Mouse (Mus musculus) layer of hippocampus, adult 9-10 months (tissue): ENCODE results near the gene Srsf10.

Experiments
- DNase-seq: peaks from one replicate; pipeline ENCODE4 v3.0.0; 2022; ENCODE audit warnings: low spot score

Gene Srsf10

DNA sequence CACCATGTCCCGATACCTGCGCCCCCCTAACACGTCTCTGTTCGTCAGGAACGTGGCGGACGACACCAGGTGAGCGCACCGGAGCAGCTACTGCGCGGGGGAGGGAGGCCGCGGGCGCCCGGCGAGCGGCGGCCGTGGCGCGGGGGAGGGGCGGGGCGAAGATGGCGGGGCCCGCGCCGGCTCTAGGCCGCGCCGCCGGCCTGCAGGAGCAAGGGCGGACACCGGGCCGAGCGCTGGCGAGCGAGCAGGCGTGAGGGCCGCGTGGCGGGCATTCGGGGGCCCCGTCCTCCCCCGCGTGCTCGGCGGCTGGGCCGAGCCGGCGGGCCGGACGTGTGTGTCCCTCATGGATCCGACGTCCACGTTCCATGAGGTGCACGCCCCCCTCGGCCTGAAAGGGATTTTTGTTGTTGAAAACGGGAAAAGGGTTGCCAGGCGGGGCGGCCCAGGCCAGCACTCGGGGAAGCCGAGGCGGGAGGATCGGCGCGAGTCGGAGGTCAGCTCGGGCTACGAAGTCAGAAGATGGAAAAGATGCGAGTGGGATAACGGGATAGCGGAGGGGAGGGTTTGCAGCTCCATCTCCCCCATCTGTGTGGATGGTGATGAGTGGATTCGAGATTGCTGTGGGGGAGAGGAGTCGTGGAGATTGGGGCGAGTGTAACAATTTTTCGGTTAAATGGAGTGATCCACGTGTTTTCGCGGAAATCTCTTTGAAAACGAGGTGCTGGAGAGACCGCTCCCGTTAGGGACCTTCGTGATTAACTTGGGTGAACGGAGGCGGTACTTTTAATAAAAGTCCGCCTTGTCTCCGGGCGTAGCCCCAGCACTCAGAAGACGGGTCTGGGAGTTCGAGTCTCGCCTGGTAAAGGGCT lies 910 bp downstream of the Srsf10 start:
- DNase-seq: no peak

DNA sequence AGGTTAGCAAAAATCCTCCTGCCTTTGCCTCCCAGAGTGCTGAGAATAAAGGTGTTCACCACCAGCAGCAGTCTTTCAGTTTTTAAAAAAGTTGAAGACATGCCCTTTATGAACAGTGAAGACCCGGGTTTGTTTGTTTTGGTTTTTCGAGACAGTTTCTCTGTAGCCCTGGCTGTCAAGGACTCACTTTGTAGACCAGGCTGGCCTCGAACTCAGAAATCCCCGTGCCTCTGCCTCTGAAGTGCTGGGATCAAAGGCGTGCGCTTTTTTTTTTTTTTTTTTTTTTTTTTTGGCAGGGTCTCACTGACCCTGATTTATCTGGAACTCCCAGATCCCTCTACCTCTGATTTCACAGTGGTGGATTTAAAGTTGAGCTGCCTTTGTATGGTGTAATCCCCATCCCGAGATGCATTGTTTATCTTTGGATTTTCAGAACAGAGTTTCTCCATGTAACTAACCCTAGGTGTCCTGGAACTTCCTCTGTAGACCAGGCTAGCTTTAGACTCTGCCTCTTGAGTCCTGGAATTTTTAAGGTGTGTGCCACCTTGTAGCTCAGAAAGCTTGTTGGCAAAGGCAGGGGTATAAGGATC lies 2.1 kb downstream of the Srsf10 start:
- no peak for DNase-seq

DNA sequence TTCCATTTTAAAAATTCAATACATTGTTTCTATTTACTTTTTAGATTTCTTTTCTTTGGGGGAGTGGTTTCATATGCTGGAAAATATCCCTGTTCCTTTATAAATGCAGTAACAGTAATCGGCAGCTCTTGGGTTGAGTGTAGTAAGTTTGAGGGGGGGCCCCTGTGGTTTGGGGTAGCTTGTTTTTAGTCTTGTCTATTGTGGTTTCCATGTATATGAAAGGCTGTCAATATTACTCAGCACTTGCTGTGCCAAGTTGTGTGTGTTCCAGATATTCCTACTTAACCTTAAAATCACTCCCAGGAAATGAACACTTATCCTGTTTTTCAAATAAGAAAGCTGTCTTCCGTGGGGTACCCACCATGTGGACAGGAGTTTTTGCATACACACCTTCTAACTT lies 13.4 kb downstream of the Srsf10 start:
- no peak for DNase-seq

DNA sequence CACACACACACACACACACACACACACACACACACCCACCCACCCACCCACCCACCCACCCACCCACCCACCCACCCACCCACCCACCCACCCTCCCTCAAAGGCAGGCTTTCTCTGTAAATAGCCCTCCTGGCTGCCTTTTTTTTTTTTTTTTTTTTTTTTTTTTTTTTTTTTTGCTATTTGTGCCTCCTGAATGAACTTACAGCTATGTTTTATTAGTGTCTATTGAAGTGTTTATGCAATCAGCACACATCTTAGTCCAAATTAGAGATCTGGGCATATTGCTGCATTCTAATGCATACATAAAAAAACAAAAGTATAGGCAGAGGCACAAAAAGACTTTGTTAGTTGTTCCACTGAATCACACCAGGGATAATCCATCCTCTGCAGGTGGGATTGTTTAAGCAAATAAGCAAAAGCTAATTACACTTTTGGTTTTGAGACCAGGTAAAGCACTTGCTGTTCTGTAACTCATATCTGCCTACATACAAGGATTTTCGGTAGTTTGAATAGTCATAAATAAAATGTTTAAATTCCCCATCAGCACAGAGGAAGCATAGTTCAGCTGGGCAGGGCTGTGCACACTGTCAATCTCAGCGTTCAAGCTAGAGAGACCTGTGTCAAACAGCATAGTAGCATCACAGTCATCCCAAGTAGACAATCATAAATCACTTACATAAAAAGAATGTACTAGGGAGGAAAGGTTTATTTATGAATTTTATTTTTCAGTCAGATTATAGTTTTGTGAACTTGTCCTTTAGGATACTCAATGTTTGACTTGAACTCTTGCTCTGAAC lies 14.9 kb downstream of the Srsf10 start:
- DNase-seq: no peak

DNA sequence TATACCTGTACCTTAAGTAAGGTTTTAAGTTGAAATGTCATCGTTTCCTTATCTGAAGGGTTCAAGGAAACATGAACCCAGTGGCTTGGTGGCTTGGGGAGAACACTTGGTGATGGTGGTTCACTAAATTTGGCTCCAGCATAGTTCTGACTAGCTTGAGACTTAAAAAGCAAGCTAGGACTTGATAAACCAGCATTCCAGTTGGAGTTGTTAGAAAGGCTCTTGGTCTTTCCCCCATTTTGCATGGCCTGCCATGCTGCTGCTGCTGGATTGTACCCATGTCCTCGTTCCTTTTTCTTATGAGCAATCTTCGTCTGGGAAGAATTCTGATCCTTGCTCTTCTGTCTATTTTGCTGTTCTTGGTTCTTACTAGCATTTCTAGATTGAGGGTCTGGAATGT lies 16.5 kb downstream of the Srsf10 start:
- no peak for DNase-seq

DNA sequence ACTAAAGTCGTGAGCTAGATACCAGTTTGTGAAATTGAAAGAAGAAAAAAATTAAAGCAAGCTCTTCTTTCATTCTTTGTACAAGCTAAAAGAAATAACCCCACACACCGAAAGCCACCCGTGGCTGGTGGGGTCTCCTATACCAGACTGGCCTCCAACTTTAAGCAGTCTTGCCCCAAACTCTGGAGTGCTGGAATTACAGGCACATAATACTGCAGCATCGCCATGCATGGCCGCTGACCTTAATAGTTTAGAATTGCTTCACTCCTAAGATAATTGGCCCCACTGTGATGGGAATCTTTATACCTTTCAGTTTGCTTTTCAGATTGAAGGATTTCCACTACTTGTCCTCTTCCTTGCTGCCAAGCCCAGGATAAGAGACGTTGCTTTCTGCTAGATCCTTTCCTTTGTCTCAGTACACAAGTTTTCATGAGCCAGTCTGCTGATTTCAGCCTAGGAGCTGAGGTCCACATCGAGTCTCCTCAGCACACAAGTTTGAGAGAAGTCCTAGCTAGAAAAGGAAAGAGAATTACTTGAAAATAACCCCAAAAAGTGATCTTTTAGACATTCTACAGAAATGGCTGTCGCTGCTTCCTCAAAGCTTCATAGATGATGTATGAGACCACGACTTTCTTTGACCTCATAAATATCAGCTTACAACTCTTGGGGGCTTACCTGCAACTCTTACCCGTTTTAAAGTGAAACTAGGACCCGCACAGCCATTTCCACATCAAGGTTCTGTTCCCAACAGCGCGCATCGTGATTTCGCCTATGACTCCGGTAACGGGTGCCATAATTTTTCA lies 17.2 kb downstream of the Srsf10 start:
- DNase-seq: no peak

DNA sequence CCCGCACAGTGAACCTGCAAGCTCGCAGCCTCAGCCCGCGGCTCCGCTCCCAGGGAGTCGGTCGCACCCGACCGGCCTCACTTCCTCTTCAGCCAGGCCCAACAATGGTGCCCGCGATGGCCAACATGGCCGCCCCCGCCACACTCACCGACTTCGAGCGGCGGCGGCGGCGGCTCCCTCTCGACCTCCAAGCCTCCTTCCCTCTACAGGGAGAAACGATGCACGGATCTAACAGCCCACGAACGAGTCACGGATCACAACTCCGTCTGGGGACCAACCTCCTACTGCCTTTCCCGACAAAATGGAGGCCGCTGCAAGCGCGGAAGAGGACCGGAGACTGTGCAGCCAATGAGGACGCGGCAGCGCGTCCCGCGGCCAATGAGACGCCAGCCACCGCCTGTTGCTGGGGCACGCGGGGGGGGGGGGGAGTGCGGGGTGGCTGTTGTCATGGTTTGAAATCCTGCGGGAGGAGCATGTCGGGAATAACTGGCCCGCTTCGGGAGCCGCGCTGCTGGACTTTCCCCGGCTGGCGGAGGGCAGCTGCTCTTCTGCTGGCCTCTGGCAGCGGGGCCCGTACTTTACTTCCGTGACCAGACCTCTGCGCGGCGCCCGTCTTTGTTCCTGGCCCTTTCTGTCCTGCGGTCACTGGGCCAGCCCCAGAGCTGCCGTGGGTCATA lies 18.1 kb downstream of the Srsf10 start, which contains the start of gene Pnrc2:
Pnrc2 (minus strand) TSS at position 325 of the 677 bp plus-strand sequence.
- peak; percentile 80 for DNase-seq

DNA sequence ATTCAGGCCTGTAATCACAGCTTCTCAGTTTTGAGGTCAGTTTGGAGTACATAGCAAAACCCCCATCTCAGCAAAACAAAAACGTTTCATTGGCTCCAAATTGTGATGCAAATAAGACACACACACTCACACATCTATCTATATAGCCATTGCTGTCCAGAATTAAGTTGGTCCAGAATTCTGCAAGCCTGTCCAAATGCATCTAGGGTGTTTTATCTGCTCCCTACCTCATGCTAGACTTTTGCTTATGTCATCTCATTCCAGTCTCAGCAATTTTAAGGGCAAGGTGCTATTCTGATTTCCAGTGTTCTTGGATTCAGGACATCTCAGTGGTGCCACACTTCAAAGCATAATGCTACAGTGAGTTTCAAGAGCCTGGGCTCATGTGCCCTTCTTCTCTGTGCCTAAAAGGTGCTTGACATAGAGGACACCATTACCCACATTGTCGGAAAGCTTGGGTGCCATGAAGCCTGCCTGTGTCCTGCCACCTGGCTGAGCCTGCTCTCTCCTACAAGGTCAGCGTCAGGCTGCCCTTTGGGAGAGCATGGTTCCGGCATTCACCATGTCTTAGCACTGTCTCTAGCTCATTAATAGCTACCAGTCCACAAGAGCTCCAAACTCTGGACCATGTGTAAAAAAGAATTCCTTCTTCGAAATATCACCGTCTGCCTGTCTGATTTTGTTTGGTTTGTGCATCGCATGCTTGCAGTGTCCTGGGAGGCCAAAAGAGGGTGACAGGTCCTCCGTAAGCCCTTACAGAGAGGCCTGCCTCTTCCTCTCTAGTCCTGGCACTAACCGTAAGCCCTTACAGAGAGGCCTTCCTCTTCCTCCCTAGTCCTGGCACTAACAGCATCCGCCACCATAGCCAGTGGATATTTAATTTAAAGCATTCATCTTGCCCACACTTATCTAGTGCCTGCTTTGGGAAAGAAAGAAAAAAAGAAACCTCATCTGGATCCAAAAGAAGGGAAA lies 19.3 kb downstream of the Srsf10 start:
- no peak for DNase-seq

DNA sequence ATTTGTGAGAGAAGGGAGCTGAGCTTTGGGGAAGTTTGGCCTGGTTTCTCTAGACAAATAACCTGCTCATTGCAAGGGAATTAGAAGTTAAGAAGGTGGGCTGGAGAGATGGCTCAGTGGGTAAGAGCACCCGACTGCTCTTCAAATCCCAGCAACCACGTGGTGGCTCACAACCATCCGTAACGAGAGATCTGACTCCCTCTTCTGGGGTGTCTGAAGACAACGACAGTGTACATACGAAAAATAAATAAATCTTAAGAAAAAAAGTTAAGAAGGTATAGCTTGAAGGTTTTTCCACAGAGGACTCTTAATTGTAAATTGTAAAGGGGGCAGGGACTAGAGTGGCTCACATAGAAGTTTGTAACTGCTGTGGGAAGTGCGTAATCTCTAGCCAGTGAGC lies 20.0 kb downstream of the Srsf10 start:
- no peak for DNase-seq

DNA sequence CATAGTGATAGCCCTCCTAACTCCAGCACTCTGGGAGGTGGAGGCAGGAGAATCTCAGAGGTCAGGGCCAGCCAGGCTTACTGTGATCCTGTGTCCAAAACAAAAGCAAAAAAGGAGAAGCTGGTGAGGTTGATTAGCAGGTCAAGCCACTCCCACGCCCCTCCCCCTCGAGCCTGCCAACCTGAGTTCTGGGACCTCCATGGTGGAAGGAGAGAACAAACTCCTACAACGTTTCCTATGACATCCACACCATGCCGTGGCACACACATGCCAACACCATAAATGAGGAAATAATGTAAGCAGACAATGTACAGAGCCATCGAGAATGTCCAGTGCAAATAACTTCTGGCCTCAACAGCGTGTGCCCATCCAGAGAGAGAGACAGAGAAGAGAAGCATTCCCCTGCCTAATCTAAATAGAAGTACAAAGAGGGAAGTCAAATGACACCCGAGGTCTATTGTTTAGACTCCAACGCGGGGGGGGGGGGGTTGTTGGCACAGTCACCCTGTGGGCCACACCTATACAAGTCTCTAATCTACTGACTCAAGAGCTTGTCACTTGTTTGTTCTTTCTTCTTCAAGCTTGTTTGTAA lies 20.5 kb downstream of the Srsf10 start:
- no peak for DNase-seq

DNA sequence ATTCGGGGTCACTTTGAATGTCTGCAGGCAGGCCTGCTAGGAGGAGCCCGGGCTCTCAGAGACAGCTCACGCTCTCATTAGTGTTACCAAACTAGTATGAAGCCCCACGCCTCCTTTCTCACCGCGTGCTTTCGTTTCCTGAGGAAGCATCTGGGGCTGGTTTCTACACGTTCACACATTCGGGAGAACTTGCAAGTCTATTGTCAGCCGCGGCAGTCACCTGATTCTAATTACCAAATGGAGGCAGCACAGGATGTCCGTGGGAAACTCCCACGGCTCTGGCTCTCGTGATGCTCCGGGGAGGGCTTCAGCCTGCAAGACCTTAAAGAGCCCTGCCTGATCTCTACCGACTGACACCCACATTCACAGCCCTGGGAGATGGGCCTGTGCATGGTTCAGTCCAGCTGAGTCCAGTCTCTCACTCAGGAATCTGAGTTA lies 21.1 kb downstream of the Srsf10 start:
- DNase-seq: peak; percentile 63

DNA sequence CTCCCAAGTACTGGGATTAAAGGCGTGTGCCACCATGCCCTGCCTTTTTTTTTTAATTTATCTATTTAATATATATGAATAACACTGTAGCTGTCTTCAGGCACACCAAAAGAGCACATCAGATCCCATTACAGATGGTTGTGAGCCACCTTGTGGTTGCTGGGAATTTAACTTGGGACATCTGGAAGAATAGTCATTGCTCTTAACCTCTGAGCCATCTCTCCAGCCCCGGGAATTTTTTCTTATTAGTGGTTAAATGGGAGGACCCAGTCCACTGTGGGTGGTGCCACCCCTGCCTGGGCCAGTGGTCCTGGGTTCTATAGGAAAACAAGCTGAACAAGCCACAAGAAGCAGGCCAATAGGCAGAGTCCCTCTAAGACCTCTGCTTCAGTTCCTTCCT lies 22.2 kb downstream of the Srsf10 start:
- DNase-seq: no peak

DNA sequence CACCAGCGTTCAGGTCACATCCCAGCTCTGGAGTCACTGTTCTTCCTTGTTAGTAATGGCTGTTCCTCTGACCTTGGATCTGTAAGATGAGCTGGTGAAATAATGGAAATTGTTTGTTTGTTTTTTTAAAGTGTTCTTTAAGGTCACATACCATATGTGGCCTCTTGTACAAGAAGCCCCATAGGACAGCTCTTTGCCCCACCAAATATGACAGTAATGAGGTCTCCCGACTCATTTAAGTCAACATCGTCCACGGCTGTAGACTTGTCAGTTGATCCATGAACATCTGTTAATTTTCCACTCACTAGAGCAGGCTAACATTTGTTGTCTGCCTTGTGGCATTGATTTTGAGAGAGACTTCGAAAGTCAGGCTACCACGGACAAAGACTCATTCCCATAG lies 23.5 kb downstream of the Srsf10 start:
- no peak for DNase-seq

DNA sequence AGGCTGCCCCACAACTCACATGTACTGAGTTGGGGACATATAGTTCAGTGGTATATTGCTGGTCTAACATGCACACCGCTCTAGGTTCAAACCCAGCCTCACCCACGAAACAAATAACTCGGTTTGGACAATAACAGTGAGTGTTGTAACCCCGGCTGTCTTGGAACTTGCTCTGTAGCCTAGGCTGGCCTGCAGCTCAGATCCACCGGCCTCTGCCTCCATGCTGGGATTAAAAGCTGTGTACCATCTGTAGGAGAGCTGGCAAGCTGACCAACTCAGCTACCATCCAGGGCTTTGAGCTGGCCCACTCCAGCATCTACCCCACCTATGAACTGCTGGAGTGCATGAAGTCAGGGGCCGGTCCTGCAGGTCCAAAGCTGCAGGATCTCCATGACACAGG lies 24.5 kb downstream of the Srsf10 start:
- DNase-seq: no peak

DNA sequence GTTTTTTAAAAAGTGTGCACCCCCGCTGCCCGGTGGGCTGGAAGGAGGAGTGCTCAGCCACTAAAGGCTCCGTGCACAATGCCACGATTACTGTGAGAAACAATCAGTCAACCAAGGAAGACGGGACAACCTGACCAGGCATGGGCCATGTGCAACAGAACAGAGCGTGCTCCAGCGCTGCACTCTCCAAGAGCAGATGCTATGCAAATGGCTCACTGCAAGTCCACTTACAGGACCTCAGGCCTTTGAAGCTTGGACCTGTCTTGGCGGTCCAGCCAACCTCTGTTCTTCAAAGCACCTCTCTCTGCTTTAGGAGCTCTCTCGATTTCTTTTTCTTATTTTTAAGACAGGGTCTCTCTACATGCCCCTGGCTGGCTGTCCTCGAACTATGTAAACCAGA lies 25.0 kb downstream of the Srsf10 start:
- no peak for DNase-seq

DNA sequence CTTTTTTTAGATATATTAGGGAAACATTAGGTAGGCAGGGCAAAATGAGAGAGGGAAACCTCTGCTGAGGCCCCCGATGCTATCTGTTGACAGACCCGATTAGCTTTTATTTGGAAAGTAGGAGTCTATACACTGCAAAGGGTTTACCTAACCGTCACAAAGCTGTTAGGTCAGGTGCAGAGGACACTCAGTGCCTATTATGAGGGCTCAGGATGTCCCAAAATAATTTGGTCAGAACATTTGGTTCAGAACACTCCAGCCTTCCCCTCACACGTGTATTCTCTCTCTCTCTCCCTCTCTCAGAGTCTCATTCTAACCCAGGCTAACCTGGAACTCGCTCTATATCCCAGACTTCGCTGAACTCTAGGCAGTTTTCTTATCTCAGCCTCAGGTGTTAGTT lies 26.5 kb downstream of the Srsf10 start:
- no peak for DNase-seq

DNA sequence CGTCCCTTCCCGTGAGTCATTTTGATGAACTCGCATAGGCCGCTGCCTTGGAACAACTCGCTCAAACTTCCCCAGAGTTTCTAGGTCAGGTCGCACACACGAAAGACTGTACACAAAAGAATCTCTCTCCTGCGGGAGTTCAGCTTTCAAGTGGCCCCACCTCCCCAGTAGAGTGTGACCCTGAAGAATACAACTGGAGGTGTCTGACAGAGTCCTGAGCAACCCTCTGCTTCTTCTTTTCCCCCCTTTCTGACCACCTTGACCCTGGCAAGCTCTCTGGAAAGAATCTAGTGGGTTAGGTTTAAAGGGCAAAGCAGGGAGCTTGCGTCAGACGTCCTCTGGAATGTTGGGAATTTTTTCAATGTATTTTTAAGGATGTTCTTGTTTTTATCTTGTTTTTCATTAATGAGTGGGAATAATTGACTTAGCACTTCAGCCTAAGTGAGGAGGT lies 27.9 kb downstream of the Srsf10 start:
- no peak for DNase-seq

DNA sequence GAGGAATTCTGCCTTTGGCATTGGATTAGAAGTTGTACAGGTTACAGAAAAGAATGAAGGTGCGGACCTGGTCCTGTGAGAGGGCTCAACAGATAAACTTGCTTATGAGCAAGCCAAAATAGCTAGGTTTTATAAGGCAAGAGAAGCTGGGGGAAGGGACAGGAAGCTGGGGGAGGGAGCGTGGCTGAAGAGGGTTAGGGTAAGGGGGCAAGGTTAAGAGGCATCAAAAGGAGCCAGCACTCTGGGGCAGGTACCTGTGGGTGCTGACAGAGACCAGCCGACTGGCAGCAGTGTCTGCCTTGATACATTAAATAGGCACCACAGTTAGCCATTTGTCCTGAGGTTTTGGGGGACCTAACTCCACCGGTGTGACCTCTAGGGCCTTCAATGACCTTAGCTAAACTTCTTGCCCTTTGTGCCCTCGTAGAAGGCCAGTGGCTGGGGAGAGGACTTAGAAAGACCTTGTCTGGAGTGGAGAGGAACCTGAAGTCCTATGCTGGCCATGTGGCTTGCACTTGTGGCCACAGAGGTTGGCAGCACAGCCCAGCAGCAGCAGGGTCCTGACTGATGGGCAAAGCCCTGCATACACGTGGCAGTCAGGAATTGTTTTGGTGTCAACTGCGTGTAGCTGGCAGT lies 28.5 kb downstream of the Srsf10 start:
- DNase-seq: no peak

DNA sequence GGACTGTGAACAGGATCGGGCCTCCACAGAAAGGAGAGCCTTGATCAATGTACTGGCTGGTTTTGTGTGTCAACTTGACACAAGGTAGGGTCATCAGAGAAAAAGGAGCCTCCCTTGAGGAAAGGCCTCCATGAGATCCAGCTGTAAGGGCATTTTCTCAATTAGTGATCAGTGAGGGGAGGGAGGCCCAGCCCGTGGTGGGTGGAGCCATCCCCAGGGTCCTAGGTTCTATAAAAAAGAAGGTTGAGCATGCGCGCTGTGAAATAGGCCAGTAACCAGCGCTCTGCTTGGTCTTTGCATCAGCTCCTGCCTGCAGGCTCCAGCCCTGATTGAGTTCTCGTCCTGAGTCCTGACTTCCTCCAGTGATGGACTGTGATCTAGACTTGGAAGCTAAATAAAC lies 29.0 kb downstream of the Srsf10 start:
- no peak for DNase-seq
